Mouse (Mus musculus) spleen, adult 2 months (tissue): ENCODE results near the gene Cox8c.

ENCODE experiments used
- CTCF ChIP-seq: fragments of 200-500 bp; IDR thresholded peaks from 2 replicates; pipeline ENCODE4 v1.5.1; 2011; ENCODE audit warnings: mild to moderate bottlenecking, inconsistent platforms; ENCODE audit not compliant: insufficient read depth, insufficient read length, insufficient replicate concordance; ENCODE audit errors: extremely low read depth
- POLR2A ChIP-seq: fragments of 200-500 bp; IDR thresholded peaks from 2 replicates; pipeline ENCODE4 v1.6.1; 2011; ENCODE audit warnings: low read depth, low read length, inconsistent platforms

DNA sequence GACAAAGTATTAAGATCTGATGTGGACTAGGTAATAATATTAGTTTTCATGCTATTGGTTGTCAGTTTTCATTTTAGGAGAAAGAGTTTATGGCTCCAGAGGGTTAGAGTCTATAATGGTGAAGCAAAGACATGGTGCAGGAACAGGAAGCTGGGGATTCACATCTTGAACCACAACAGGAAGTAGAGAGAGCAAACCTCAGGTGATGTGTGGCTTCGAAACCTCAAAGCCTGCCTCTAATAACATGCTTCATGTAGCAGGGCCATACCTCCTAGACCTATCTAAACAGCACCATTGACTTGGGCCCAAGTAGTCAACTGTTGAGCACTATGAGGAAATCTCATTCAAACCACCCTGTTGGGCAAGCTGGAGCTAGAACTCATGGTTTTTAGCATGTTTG is 46.5 kb downstream of the Cox8c start:
- no peak for TF ChIP-seq CTCF
- TF ChIP-seq POLR2A, result no peak
